Mouse (Mus musculus): ENCODE results near the gene Pip4k2c. TPM values are rescaled to one million over a fixed set of nuclear protein-coding genes. Genes with fewer than 3 reads are reported as not detected.
"Not testable (repeated sequence)": the region's sequence is repeated elsewhere in the genome, so short reads cannot be mapped to it uniquely, and the experiment has no call there.

The Pip4k2c gene
- polyA plus RNA-seq, 2 experiments: 22.0 to 33.1 TPM

DNA sequence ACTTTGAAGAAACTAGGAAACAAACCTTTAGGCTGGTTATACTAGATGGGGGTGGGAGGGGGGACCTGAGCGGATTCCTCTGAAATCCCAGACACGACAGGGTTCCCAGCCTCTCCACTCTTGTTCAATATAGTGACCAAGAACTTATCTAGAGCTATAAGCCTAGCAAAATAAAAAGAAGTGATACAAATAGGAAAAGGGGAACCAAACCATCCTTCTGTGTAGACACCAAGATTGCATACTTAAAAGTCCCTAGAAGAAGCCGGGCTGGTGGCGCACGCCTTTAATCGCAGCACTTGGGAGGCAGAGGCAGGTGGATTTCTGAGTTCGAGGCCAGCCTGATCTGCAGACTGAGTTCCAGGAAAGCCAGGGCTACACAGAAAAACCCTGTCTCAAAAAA, 58.1 kb downstream of the Pip4k2c start:
- no peak overlapping the region for H3K4me3 ChIP-seq (replicated peaks; ENCODE audit: low read length)
- TF ChIP-seq POLR2A (IDR thresholded peaks at IDR 0.05; ENCODE audit: borderline replicate concordance, extremely low read depth, insufficient read depth, insufficient read length): no peak
- no peak for DNase-seq (ENCODE audit: low spot score)
- H3K9me3 ChIP-seq (ENCODE audit: control insufficient read depth, low read length): no peaks in the 10 kb centered on the region
- no peaks in the 10 kb centered on the region for H3K4me1 ChIP-seq (ENCODE audit: control insufficient read depth, insufficient read depth, low read length)
- H3K9ac ChIP-seq (ENCODE audit: low read depth, low read length, severe bottlenecking): no peak overlapping the region
- ATAC-seq (ENCODE audit: low FRiP score, low read depth): no peak
- no peak overlapping the region for H3K27ac ChIP-seq (replicated peaks; ENCODE audit: low read depth, low read length)
- 88% methylated on average over 7 of the region's 7 CpGs for WGBS
- H3K36me3 ChIP-seq (ENCODE audit: control insufficient read depth, insufficient read depth, low read length): no peaks in the 10 kb centered on the region
- no peak overlapping the region for H3K4me2 ChIP-seq (replicated peaks; ENCODE audit: low read depth, low read length, severe bottlenecking)
- H3K27me3 ChIP-seq (ENCODE audit: control insufficient read depth, insufficient read depth, low read length): no peaks in the 10 kb centered on the region

DNA sequence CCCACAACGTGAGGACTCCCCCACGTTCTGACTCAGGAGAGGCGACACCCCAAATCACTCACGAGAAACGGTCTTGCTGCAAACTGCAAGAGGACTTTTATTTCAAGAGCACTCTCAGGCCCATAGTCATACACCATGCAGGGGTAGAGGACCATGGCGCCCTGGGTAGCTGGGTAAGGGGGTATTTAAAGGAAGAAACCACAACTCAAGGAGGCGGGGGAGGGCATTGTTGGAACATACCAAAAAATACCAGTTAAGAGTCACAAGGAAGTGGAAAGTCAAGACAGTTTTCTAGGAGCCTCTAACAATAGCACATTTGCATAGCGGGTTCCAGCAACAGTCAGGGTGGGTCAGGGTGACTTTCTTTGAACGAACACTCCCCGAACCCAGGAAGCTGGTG, 58.8 kb downstream of the Pip4k2c start:
- H3K36me3 ChIP-seq (ENCODE audit: control insufficient read depth, insufficient read depth, low read length); H3K9me3 ChIP-seq (ENCODE audit: control insufficient read depth, low read length); H3K4me2 ChIP-seq (replicated peaks; ENCODE audit: low read depth, low read length, severe bottlenecking); H3K4me3 ChIP-seq (replicated peaks; ENCODE audit: low read length); H3K4me1 ChIP-seq (ENCODE audit: control insufficient read depth, insufficient read depth, low read length); DNase-seq (ENCODE audit: low spot score); H3K27me3 ChIP-seq (ENCODE audit: control insufficient read depth, insufficient read depth, low read length); H3K27ac ChIP-seq (replicated peaks; ENCODE audit: low read depth, low read length); H3K9ac ChIP-seq (ENCODE audit: low read depth, low read length, severe bottlenecking); ATAC-seq (ENCODE audit: low FRiP score, low read depth): not testable (repeated sequence)
- 86% methylated on average over 10 of the region's 10 CpGs for WGBS

DNA sequence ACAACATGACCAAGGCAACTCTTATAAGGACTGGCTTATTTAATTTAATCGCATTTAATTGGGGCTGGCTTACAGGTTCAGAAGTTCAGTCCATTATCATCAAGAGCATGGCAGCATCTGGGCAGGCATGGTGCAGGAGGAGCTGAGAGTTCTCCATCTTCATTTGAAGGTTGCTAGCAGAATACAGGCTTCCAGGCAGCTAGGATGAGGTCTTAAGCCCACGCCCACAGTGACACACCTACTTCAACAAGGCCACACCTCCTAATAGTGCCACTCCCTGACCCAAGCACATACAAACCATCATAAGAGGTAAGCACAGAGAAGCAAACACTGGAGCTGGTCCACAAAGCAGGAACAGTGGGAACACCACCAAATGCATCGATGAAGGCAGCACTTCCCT, 60.2 kb downstream of the Pip4k2c start:
- not testable (repeated sequence) for H3K27me3 ChIP-seq (ENCODE audit: control insufficient read depth, insufficient read depth, low read length); H3K4me1 ChIP-seq (ENCODE audit: control insufficient read depth, insufficient read depth, low read length); H3K9ac ChIP-seq (ENCODE audit: low read depth, low read length, severe bottlenecking); H3K9me3 ChIP-seq (ENCODE audit: control insufficient read depth, low read length); H3K36me3 ChIP-seq (ENCODE audit: control insufficient read depth, insufficient read depth, low read length); H3K4me2 ChIP-seq (replicated peaks; ENCODE audit: low read depth, low read length, severe bottlenecking); DNase-seq (ENCODE audit: low spot score); ATAC-seq (ENCODE audit: low FRiP score, low read depth); H3K4me3 ChIP-seq (replicated peaks; ENCODE audit: low read length); H3K27ac ChIP-seq (replicated peaks; ENCODE audit: low read depth, low read length)
- WGBS: 89% methylated on average over 3 of the region's 3 CpGs

DNA sequence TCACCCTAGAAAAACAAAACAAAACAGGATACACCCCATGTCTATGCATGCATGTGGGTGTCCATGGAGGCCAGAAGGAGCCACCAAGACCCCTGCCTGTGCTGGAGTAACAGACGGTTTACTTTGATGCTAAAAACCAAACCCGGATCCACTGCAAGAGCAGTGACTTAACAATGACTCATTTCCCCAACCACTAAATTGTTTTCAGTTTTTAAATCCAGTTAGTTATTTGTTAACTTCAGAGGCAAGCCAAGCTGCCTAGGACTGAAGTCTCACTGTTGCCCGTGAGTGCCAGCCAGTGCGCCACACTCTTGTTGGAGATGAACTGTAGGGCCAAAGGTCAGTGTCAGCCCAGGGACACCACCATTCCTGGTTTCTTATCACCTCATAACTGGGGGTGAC, 60.9 kb downstream of the Pip4k2c start:
- Histone ChIP-seq H3K36me3 (ENCODE audit: control insufficient read depth, insufficient read depth, low read length) (no peaks in the 10 kb centered on the region), H3K4me2 (replicated peaks; ENCODE audit: low read depth, low read length, severe bottlenecking) (no peak overlapping the region), H3K4me3 (replicated peaks; ENCODE audit: low read length) (no peak overlapping the region), H3K27me3 (ENCODE audit: control insufficient read depth, insufficient read depth, low read length) (no peaks in the 10 kb centered on the region), H3K9me3 (ENCODE audit: control insufficient read depth, low read length) (no peaks in the 10 kb centered on the region), H3K27ac (replicated peaks; ENCODE audit: low read depth, low read length) (no peak overlapping the region), H3K9ac (ENCODE audit: low read depth, low read length, severe bottlenecking) (no peak overlapping the region), H3K4me1 (ENCODE audit: control insufficient read depth, insufficient read depth, low read length) (no peaks in the 10 kb centered on the region)
- no peak for TF ChIP-seq POLR2A (IDR thresholded peaks at IDR 0.05; ENCODE audit: borderline replicate concordance, extremely low read depth, insufficient read depth, insufficient read length)
- 75% methylated on average over 4 of the region's 4 CpGs for WGBS
- DNase-seq (ENCODE audit: low spot score) (no peak), ATAC-seq (ENCODE audit: low FRiP score, low read depth) (no peak)

DNA sequence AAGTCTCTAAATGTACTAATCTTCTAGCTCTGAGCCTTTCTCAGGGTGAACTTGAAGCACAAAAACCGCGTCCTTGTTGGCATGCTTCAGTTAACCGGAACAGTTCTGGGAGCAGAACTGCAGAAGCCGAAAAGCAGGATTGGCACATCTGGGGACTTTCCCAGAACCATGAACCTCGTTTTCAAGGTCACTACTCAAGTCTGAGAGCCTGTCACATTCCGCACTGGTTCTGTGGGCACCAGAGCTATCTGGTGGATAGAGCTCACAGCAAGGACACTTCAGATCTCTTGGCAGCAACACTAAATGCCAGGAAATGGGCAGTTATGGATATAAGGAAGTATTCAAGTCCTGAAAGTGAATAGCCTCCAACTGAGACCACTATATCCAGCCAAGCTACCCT, 64.2 kb downstream of the Pip4k2c start:
- Histone ChIP-seq H3K27me3 (ENCODE audit: control insufficient read depth, insufficient read depth, low read length) (no peaks in the 10 kb centered on the region), H3K9ac (ENCODE audit: low read depth, low read length, severe bottlenecking) (no peak overlapping the region), H3K4me3 (replicated peaks; ENCODE audit: low read length) (no peak overlapping the region), H3K4me1 (ENCODE audit: control insufficient read depth, insufficient read depth, low read length) (no peaks in the 10 kb centered on the region), H3K27ac (replicated peaks; ENCODE audit: low read depth, low read length) (no peak overlapping the region), H3K36me3 (ENCODE audit: control insufficient read depth, insufficient read depth, low read length) (no peaks in the 10 kb centered on the region), H3K4me2 (replicated peaks; ENCODE audit: low read depth, low read length, severe bottlenecking) (no peak overlapping the region), H3K9me3 (ENCODE audit: control insufficient read depth, low read length) (no peaks in the 10 kb centered on the region)
- DNase-seq (ENCODE audit: low spot score): no peak
- no peak for TF ChIP-seq POLR2A (IDR thresholded peaks at IDR 0.05; ENCODE audit: borderline replicate concordance, extremely low read depth, insufficient read depth, insufficient read length)
- WGBS: 70% methylated on average over 6 of the region's 6 CpGs
- ATAC-seq (ENCODE audit: low FRiP score, low read depth): no peak

Other genes starting within 250 kb of the Pip4k2c start
- 230 and 284 TPM in 2 replicates for gene Ctdsp2, start 232.9 kb downstream of the Pip4k2c start, polyA plus RNA-seq (2012; rRNA removed)
- 143 and 153 TPM in 2 replicates for gene Ctdsp2, start 232.9 kb downstream of the Pip4k2c start, polyA plus RNA-seq (2014; fragmentation: Nextera tagmentation; extraction: Ambion mirVana)
- 0.35 and 0.45 TPM in 2 replicates for gene Avil, start 210.9 kb downstream of the Pip4k2c start, polyA plus RNA-seq (2012; rRNA removed)
- gene Avil, start 210.9 kb downstream of the Pip4k2c start, polyA plus RNA-seq (2014; fragmentation: Nextera tagmentation; extraction: Ambion mirVana): 0.22 and 0.28 TPM in 2 replicates
- 55.8 and 59.7 TPM in 2 replicates for gene Tsfm, start 180.7 kb downstream of the Pip4k2c start, polyA plus RNA-seq (2012; rRNA removed)
- 65.2 and 69.0 TPM in 2 replicates for gene Tsfm, start 180.7 kb downstream of the Pip4k2c start, polyA plus RNA-seq (2014; fragmentation: Nextera tagmentation; extraction: Ambion mirVana)
- 48.6 and 52.0 TPM in 2 replicates for gene Mettl1, start 170.2 kb downstream of the Pip4k2c start, polyA plus RNA-seq (2012; rRNA removed)
- gene Mettl1, start 170.2 kb downstream of the Pip4k2c start, polyA plus RNA-seq (2014; fragmentation: Nextera tagmentation; extraction: Ambion mirVana): 59.1 and 71.3 TPM in 2 replicates
- 3.4 and 3.8 TPM in 2 replicates for gene Eef1akmt3, start 170.1 kb downstream of the Pip4k2c start, polyA plus RNA-seq (2012; rRNA removed)
- gene Eef1akmt3, start 170.1 kb downstream of the Pip4k2c start, polyA plus RNA-seq (2014; fragmentation: Nextera tagmentation; extraction: Ambion mirVana): 0.87 and 1.3 TPM in 2 replicates
- gene Cyp27b1, start 163.3 kb downstream of the Pip4k2c start, polyA plus RNA-seq (2012; rRNA removed): 1.1 and 1.5 TPM in 2 replicates
- 0.19 and 0.53 TPM in 2 replicates for gene Cyp27b1, start 163.3 kb downstream of the Pip4k2c start, polyA plus RNA-seq (2014; fragmentation: Nextera tagmentation; extraction: Ambion mirVana)
- 8.6 and 9.8 TPM in 2 replicates for gene March9, start 151.4 kb downstream of the Pip4k2c start, polyA plus RNA-seq (2012; rRNA removed)
- 2.7 and 3.1 TPM in 2 replicates for gene March9, start 151.4 kb downstream of the Pip4k2c start, polyA plus RNA-seq (2014; fragmentation: Nextera tagmentation; extraction: Ambion mirVana)
- gene Cdk4, start 148.1 kb downstream of the Pip4k2c start, polyA plus RNA-seq (2012; rRNA removed): 1,132 and 1,227 TPM in 2 replicates
- 1,659 and 1,732 TPM in 2 replicates for gene Cdk4, start 148.1 kb downstream of the Pip4k2c start, polyA plus RNA-seq (2014; fragmentation: Nextera tagmentation; extraction: Ambion mirVana)
- 124 and 164 TPM in 2 replicates for gene Tspan31, start 141.3 kb downstream of the Pip4k2c start, polyA plus RNA-seq (2012; rRNA removed)
- 58.3 and 72.1 TPM in 2 replicates for gene Tspan31, start 141.3 kb downstream of the Pip4k2c start, polyA plus RNA-seq (2014; fragmentation: Nextera tagmentation; extraction: Ambion mirVana)
- gene Agap2, start 136.3 kb downstream of the Pip4k2c start, polyA plus RNA-seq (2012; rRNA removed): 5.3 and 6.0 TPM in 2 replicates
- 0.32 and 0.57 TPM in 2 replicates for gene Agap2, start 136.3 kb downstream of the Pip4k2c start, polyA plus RNA-seq (2014; fragmentation: Nextera tagmentation; extraction: Ambion mirVana)
- 60.6 and 61.0 TPM in 2 replicates for gene Os9, start 90.5 kb downstream of the Pip4k2c start, polyA plus RNA-seq (2012; rRNA removed)
- 54.7 and 57.6 TPM in 2 replicates for gene Os9, start 90.5 kb downstream of the Pip4k2c start, polyA plus RNA-seq (2014; fragmentation: Nextera tagmentation; extraction: Ambion mirVana)
- gene B4galnt1, start 46.4 kb downstream of the Pip4k2c start, polyA plus RNA-seq (2012; rRNA removed): 12.1 and 15.0 TPM in 2 replicates
- gene B4galnt1, start 46.4 kb downstream of the Pip4k2c start, polyA plus RNA-seq (2014; fragmentation: Nextera tagmentation; extraction: Ambion mirVana): 10.8 and 11.8 TPM in 2 replicates
- gene Slc26a10, start 30.9 kb downstream of the Pip4k2c start, polyA plus RNA-seq (2012; rRNA removed): 2.9 and 3.7 TPM in 2 replicates
- 0.81 and 1.2 TPM in 2 replicates for gene Slc26a10, start 30.9 kb downstream of the Pip4k2c start, polyA plus RNA-seq (2014; fragmentation: Nextera tagmentation; extraction: Ambion mirVana)
- gene Arhgef25, start 21.5 kb downstream of the Pip4k2c start, polyA plus RNA-seq (2012; rRNA removed): 228 and 246 TPM in 2 replicates
- gene Arhgef25, start 21.5 kb downstream of the Pip4k2c start, polyA plus RNA-seq (2014; fragmentation: Nextera tagmentation; extraction: Ambion mirVana): 86.8 and 113 TPM in 2 replicates
- 565 and 712 TPM in 2 replicates for gene Dtx3, start 15.9 kb downstream of the Pip4k2c start, polyA plus RNA-seq (2012; rRNA removed)
- gene Dtx3, start 15.9 kb downstream of the Pip4k2c start, polyA plus RNA-seq (2014; fragmentation: Nextera tagmentation; extraction: Ambion mirVana): 157 and 184 TPM in 2 replicates
- 9.4 and 9.7 TPM in 2 replicates for gene Kif5a, start 51.8 kb upstream of the Pip4k2c start, polyA plus RNA-seq (2012; rRNA removed)
- 2.8 and 3.5 TPM in 2 replicates for gene Kif5a, start 51.8 kb upstream of the Pip4k2c start, polyA plus RNA-seq (2014; fragmentation: Nextera tagmentation; extraction: Ambion mirVana)
- gene Dctn2, start 54.8 kb upstream of the Pip4k2c start, polyA plus RNA-seq (2012; rRNA removed): 221 and 240 TPM in 2 replicates
- 168 and 178 TPM in 2 replicates for gene Dctn2, start 54.8 kb upstream of the Pip4k2c start, polyA plus RNA-seq (2014; fragmentation: Nextera tagmentation; extraction: Ambion mirVana)
- gene Mbd6, start 77.4 kb upstream of the Pip4k2c start, polyA plus RNA-seq (2012; rRNA removed): 68.1 and 86.6 TPM in 2 replicates
- 19.9 and 20.7 TPM in 2 replicates for gene Mbd6, start 77.4 kb upstream of the Pip4k2c start, polyA plus RNA-seq (2014; fragmentation: Nextera tagmentation; extraction: Ambion mirVana)
- gene Mars, start 100.2 kb upstream of the Pip4k2c start, polyA plus RNA-seq (2012; rRNA removed): 78.5 and 79.8 TPM in 2 replicates
- gene Mars, start 100.2 kb upstream of the Pip4k2c start, polyA plus RNA-seq (2014; fragmentation: Nextera tagmentation; extraction: Ambion mirVana): 113 and 114 TPM in 2 replicates
- 5.5 and 5.8 TPM in 2 replicates for gene Arhgap9, start 110.4 kb upstream of the Pip4k2c start, polyA plus RNA-seq (2012; rRNA removed)
- 5.6 and 7.5 TPM in 2 replicates for gene Arhgap9, start 110.4 kb upstream of the Pip4k2c start, polyA plus RNA-seq (2014; fragmentation: Nextera tagmentation; extraction: Ambion mirVana)
- 118 and 157 TPM in 2 replicates for gene Gli1, start 130.4 kb upstream of the Pip4k2c start, polyA plus RNA-seq (2012; rRNA removed)
- 16.4 and 19.9 TPM in 2 replicates for gene Gli1, start 130.4 kb upstream of the Pip4k2c start, polyA plus RNA-seq (2014; fragmentation: Nextera tagmentation; extraction: Ambion mirVana)
- 0.01 TPM in 1 of 2 replicates, not detected in the other for gene Inhbe, start 142.8 kb upstream of the Pip4k2c start, polyA plus RNA-seq (2012; rRNA removed)
- not detected in 2 replicates for gene Inhbe, start 142.8 kb upstream of the Pip4k2c start, polyA plus RNA-seq (2014; fragmentation: Nextera tagmentation; extraction: Ambion mirVana)
- not detected in 2 replicates for gene Inhbc, start 158.8 kb upstream of the Pip4k2c start, polyA plus RNA-seq (2012; rRNA removed)
- gene Inhbc, start 158.8 kb upstream of the Pip4k2c start, polyA plus RNA-seq (2014; fragmentation: Nextera tagmentation; extraction: Ambion mirVana): not detected in 2 replicates
- 58.0 and 85.5 TPM in 2 replicates for gene R3hdm2, start 168.7 kb upstream of the Pip4k2c start, polyA plus RNA-seq (2012; rRNA removed)
- 38.3 and 39.5 TPM in 2 replicates for gene R3hdm2, start 168.7 kb upstream of the Pip4k2c start, polyA plus RNA-seq (2014; fragmentation: Nextera tagmentation; extraction: Ambion mirVana)

Data from limb, embryonic 14.5 days (tissue).